Mouse (Mus musculus) heart, postnatal 25 days (tissue): ENCODE data around the gene Pcdh10. TPM values are rescaled to one million over a fixed set of nuclear protein-coding genes. Genes with fewer than 3 reads are reported as not detected.
A peak's percentile ranks its signal among the peaks of the same experiment; 100 is the strongest.

ENCODE experiments used
- DNase-seq: peaks from one replicate; pipeline ENCODE4 v3.0.0; 2022; ENCODE audit warnings: low spot score
- intact Hi-C: fragments of 180-260 bp; cut with DNase I; formaldehyde crosslinking; loops from one replicate; pipeline ENCODE4 v1.15.1; 2025
- total RNA-seq, 2 experiments: library from RNA; stranded (reverse); gene quantifications; 2 replicates each; pipeline ENCODE4 v1.2.3; 2021

The Pcdh10 gene
- total RNA-seq, result under 1 TPM in 1 of 2 experiments, not detected in 1; 0.06 TPM

- intact Hi-C loops, result no loop called here
- DNase-seq, result peak; percentile 78
These were observed at the start of gene Pcdh10 for GRCm38 (mm10) chr3:45378145-45378544. Pcdh10 (plus strand) TSS chr3:45378398.

GRCm38 (mm10) chr3:45355919-45356318 lies 22.3 kb upstream of the Pcdh10 start:
- no peak for DNase-seq
- intact Hi-C loops, result no loop called here

- intact Hi-C loops, result no loop called here
- no peak for DNase-seq
These were observed 9.2 kb upstream of the Pcdh10 start for GRCm38 (mm10) chr3:45368952-45369351.

GRCm38 (mm10) chr3:45375761-45376500 lies 2.3 kb upstream of the Pcdh10 start:
- intact Hi-C loops, result no loop called here
- DNase-seq, result no peak

- no peak for DNase-seq
- intact Hi-C loops, result no loop called here
These were observed 1.5 kb upstream of the Pcdh10 start for GRCm38 (mm10) chr3:45376501-45377390.

- intact Hi-C loops, result no loop called here
- no peak for DNase-seq
These were observed 703 bp upstream of the Pcdh10 start for GRCm38 (mm10) chr3:45377391-45377998.

- intact Hi-C loops, result no loop called here
These were observed 1.4 kb downstream of the Pcdh10 start for GRCm38 (mm10) chr3:45379541-45379971.

GRCm38 (mm10) chr3:45379972-45380761 lies 2.0 kb downstream of the Pcdh10 start:
- DNase-seq, result no peak
- intact Hi-C loops, result no loop called here

More at GRCm38 (mm10) chr3:45379541-45379971, 1.4 kb downstream of the Pcdh10 start:
- DNase-seq, result no peak

GRCm38 (mm10) chr3:45380811-45381761 lies 2.9 kb downstream of the Pcdh10 start:
- intact Hi-C loops, result no loop called here
- no peak for DNase-seq

- intact Hi-C loops, result no loop called here
These were observed 4.0 kb downstream of the Pcdh10 start for GRCm38 (mm10) chr3:45382032-45382755.

GRCm38 (mm10) chr3:45383831-45384230 lies 5.6 kb downstream of the Pcdh10 start:
- no peak for DNase-seq
- intact Hi-C loops, result no loop called here

More at GRCm38 (mm10) chr3:45382032-45382755, 4.0 kb downstream of the Pcdh10 start:
- no peak for DNase-seq

- intact Hi-C loops, result no loop called here
- no peak for DNase-seq
These were observed 6.8 kb downstream of the Pcdh10 start for GRCm38 (mm10) chr3:45385028-45385427.

- DNase-seq, result no peak
- intact Hi-C loops, result no loop called here
These were observed 7.3 kb downstream of the Pcdh10 start for GRCm38 (mm10) chr3:45385451-45385850.

GRCm38 (mm10) chr3:45386512-45386911 lies 8.3 kb downstream of the Pcdh10 start:
- intact Hi-C loops, result no loop called here
- no peak for DNase-seq

GRCm38 (mm10) chr3:45397101-45397500 lies 18.9 kb downstream of the Pcdh10 start:
- intact Hi-C loops, result no loop called here
- DNase-seq, result no peak

- DNase-seq, result no peak
- intact Hi-C loops, result no loop called here
These were observed 25.0 kb downstream of the Pcdh10 start for GRCm38 (mm10) chr3:45403239-45403638.

GRCm38 (mm10) chr3:45431691-45432090 lies 53.5 kb downstream of the Pcdh10 start:
- DNase-seq, result no peak
- intact Hi-C loops, result no loop called here

- DNase-seq, result no peak
- intact Hi-C loops, result no loop called here
These were observed 54.1 kb downstream of the Pcdh10 start for GRCm38 (mm10) chr3:45432172-45432765.
